Mouse (Mus musculus) liver, postnatal 0 days (tissue): ENCODE data around the gene Abi3.

Experiments
- CTCF ChIP-seq: sonication (generic); IDR thresholded peaks from 2 replicates; pipeline ENCODE4 v1.5.1; 2016; ENCODE audit warnings: antibody characterized with exemption, low read depth
- EP300 ChIP-seq: IDR thresholded peaks from 2 replicates; pipeline ENCODE4 v1.6.1; 2016; ENCODE audit warnings: antibody characterized with exemption, low read depth, mild to moderate bottlenecking

DNA sequence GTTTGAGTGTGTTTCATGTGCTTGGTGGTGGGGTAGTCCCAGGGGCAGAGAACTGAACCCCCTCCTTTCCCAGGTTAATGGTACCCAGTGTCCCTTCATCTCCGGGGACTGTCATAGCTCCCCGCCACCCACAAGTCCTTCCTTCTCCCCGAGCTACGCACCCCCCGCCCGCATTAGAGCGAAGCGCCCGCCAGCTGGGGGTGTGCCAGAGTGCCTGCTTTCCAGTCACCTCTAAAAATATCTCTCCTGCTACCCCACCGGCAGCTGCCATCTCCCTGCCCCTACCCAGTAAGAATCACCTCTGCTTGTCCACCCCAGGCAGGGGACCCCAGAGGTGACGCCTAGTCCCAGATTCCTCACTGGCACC lies 17.4 kb downstream of the Abi3 start:
- TF ChIP-seq CTCF, result no peak
- TF ChIP-seq EP300, result no peak
